Mouse (Mus musculus) liver, embryonic 14.5 days (tissue): ENCODE results near the gene Ppox.

Experiments
- CTCF ChIP-seq: IDR thresholded peaks from 2 replicates; pipeline ENCODE4 v1.5.1; 2016; ENCODE audit warnings: antibody characterized with exemption, low read depth, control low read depth
- EP300 ChIP-seq: IDR thresholded peaks from 2 replicates; pipeline ENCODE4 v1.6.1; 2016; ENCODE audit warnings: antibody characterized with exemption, low read depth

DNA sequence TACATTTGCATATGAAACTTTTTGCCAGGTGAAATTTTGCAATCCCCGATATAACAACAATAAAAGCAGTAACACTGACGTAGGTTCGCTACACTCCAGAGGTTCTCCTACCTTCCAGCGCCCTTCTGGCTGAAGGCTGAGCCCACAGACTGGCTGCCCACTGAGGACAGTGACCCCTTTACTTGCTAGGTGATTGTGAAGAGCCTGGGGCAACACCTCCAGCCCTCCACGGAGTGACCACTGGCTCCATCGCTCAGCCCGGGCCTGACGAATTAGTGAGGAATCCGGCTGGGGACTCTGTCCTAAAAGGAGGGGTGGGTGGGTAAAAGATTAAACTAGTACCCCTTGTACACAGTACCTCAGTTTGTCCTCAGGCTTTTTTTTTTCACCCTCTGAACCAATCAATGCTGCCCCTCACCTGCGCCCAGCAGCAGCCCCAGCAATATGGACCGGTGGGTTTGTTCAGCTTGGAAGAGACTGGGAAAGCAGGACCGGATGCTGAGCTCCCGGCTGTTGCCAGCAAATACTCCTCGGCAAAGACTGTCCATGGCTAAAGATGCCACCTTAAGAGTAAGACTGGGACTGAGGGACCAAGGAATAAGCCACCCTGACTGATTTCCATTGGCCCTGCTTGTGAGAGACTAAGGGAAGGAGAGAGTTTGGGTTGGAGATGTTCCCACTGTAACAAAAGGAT, 1.8 kb downstream of the Ppox start:
- no peak for TF ChIP-seq CTCF
- no peak for TF ChIP-seq EP300
